Mouse (Mus musculus): ENCODE measurements around the gene Prkce.

The Prkce gene

DNA sequence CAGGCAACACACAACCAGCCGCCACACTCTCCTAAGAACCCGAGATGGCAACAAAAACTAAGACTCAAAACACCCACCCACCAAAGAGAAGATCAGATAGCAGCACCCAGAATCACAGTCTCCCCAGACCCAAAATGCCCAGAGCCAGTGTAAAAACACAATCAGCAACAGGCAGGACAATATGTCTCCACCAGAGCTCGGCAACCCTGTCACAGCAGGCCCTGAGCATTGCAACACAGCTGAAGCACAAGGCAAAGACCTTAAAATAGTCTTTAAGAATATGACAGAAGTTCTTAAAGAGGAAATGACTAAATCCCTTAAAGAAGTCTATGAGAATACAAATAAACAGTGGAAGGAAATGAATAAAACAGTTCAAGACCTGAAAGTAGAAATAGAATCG is 495.9 kb downstream of the Prkce start:
- in situ Hi-C loops (cut with MseI, MboI), result no loop called here

DNA sequence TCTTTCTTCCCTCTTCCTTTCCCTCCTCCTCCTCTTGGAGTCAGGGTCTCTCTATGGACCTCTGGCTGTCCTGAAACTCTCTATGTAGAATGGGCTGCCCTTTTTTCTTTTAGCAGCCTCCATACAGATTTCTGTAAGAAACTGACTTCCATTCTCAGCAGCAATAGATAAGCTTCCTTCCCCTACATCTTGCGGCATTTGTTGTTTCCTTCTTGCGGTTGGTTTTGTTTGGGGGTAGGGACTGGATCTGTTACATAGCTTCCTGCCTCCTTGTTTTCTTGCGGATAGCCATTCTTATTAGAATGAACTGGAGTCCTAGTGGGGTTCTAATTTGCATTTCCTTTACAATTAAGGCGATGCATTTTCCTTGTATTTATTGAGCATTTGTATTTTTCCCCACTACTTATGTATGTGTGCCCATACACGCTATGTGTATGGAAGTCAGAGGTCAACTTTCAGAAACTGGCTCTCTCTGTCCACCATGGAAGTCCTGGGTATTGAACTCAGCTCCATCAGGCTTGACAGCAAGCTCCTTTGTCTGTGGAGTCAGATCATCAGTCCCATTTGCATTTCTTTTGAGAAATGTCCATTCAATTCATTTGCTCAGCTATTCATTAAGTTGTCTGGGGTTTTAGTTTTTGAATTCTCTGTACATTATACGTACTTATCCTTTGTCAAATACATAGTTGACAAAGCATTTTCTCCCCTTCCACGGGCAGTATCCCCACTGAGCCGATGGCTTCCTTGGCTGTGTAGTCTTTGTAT is 500.4 kb downstream of the Prkce start:
- in situ Hi-C loops (cut with MseI, MboI), result no loop called here

DNA sequence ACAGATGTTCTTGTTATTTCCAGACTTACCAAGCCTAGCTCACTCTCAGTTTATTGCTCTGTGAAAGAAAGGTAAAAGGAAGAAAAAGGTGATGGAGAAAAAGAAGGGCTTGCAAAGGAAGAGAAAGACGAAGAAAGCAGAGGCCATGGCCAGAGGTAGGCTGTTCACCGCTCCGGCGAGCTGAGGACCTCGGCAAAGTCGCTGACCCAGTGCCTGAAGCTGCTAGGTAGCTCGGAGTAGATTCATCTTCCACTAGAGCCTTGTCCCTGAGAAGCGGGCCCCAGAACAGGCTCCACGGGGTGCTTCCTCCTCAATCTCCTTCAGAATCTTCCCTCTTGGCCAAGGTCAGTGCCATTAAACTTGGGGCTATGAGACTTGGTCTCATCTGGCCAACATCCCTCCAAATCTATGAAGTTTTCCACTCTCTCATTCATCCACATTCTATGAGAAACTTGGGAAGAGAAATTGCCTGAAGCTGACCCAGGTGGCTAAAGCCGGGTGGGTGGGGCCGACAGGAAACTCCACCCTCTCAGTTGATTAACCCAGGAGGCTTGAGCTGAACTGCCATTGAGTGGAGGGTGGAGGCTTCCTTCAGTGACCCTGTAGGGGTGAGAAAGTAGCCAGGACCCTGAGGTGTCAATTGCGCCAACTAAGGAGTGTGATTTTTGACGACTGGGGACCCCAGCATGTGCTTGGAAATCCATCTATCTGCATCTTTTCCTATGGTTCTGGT is 502.2 kb downstream of the Prkce start:
- in situ Hi-C loops (cut with MseI, MboI), result no loop called here

DNA sequence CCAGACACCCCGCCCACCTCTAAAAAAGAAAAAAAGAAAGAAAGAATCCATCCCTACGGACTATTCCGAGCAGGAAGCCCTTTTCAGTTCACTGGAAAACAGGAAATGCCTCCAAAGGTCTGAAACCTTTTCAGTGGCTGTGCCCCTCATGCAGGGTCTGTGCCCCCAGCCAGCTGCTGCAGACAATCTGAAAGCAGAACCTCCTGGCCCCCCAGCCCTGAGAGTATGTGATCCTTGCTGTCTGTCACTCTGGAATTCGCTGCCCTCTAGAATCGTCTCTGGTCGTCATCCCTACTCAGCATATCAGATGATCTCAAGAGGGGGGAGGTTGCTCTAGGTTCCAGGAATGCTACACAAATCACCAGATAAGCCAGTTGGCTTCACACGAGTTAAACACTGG is 503.1 kb downstream of the Prkce start:
- in situ Hi-C loops (cut with MseI, MboI), result no loop called here

DNA sequence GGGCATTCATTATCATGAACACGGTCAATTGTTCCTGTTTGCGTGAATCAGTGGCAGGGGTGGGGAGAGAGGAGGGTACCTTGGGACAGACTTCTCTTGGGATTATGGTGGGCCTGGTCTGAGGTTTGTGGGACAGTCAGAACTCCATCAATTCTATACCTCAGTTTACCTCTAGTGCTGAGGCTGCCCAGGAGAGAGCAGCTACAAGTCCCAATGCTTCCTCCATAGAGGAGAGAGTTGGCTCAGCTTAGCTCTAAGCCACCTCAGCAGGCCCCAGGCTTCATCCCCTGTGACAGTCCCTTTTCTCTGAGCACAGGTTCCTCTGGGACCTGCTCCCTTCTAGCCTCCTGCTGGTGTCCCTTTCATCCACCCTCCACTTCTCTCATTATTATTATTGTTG is 507.4 kb downstream of the Prkce start:
- in situ Hi-C loops (cut with MseI, MboI), result no loop called here

DNA sequence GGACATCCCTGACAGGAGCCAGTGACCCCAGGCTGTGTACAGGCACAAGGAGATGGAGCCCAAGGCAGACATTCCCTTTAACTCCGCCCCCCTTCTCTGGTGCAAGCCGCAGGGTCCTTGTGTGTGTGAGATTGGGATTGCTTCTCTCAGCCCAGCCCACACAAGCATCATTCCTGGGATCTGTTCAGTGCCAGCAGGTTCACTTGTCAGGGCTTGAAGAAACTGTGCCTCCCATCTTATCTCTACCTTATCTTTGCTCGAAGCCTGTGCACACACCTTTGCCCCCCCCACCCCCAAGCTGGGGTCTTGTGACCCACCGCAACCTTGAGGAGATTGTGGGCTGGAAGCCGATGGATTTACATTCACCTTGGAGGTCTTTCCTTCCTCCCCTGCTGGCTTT is 508.8 kb downstream of the Prkce start:
- in situ Hi-C loops (cut with MseI, MboI), result no loop called here

DNA sequence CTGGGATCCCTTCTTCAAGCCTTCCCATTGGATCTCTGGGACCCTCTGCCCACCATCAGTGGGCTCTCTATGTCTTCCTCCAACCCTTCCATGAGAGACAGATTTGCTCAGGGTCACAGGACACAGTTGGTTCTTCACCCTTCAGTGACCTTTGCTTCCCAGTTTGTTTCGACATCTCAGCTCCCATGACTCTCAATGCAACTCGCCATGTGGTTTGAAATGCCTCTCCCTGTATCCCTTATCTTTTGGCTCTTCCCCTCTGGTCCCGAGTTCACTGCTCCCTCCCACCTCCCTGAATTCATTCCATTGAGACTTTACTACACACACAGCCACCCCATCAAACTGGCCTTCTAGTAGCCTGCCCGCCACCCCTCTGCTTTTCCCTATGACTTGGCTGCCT is 509.3 kb downstream of the Prkce start:
- in situ Hi-C loops (cut with MseI, MboI), result no loop called here

DNA sequence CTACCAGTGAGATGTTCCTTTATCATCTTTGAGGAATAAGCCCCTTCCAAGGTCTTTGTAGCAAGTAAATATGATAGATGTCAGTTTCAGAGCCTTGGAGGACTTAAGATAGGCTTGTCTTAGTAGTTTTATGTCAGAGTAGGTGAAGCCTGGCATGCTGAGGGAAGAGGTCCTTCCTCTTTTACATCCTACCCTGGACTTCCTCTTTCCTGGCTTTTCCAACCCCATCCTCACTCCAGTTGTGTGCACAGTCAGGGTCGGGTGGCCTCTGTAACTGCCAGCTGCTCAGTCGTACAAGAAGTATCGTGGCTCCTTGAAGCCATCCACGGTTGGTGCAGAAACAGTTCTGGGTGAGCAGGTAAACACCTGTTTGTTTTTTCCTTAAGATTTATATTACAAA is 517.7 kb downstream of the Prkce start:
- in situ Hi-C loops (cut with MseI, MboI), result no loop called here

DNA sequence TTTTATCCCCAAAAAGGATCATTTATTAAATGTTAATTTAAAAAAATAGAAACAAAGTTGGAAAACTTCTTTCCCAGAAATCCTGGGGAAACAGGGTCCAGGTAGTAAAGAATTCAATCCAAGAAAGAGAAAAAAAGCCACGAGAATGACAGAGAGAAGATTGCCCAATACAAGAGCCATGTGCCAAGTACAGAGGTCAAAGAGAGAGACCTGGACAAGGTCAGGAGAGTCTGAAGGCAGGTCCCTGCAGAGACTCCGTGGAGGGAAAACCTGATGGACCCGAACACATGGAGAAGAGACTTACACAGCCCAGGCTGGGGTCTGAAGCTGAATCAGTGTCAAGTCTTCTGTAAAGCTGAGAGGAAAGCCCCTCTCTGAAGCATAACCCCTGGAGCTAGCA is 519.4 kb downstream of the Prkce start:
- in situ Hi-C loops (cut with MseI, MboI), result no loop called here

DNA sequence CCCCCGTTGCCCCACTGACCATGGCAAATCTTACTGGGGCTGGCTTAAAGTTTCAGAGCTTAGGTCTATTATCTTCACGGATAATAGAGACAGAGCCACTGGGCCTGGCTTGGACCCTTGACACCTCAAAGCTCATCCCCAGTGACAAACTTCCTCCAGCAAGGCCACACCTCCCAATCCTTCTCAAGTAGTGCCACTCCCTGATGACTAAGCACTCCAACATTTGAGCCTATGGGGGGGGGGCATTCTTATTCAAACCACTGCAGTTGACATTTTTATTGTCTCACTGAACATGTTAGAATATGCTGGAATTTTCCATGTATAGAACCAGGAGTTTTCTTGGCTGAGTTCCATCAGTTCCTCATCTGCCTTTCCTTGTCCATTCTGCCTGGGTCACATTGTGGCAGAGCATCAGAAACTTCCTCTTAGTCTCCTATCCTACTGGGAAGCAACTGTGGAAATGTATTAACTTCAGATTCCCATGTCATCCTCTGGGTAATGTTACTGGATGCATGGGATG is 523.3 kb downstream of the Prkce start:
- in situ Hi-C loops (cut with MseI, MboI), result no loop called here

DNA sequence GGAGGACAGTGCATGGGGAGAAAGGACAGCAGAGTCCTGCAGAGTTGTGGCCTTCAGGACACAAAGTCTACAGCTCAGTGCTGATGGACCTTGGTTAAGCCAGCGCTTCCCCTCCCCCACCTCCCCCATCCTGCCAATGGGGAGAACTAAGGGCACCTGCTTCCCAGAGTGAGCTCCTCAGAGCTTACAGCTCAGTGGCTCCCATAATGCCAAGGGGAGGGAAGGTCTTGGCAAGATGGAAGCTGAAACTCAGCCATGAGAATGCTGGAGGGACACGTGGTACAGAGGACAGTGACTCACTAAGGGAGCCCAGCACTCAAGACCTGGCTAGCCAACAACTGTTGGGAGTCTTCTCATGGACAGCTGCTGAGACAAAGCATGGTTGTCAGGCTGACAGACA is 530.2 kb downstream of the Prkce start:
- in situ Hi-C loops (cut with MseI, MboI), result no loop called here

DNA sequence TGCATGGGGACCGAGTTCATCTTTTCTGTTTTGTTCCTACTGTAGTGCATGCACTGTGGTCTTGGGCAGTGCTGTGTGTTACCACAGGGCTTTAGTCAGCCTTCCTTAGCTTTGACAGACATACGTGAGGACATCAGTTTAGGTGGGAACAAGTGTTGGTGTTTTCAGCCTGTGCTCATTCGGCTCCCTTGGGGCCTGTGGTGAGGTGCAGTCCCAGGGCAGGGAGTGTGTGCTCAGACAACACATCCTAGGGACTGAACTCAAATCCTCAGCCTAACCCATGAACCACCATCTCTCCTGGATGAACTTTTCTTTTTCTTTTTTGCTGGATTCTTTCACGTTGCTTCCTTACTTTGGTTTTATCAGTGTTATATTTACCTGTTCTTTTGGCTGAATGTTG is 535.8 kb downstream of the Prkce start:
- in situ Hi-C loops (cut with MseI, MboI), result no loop called here

DNA sequence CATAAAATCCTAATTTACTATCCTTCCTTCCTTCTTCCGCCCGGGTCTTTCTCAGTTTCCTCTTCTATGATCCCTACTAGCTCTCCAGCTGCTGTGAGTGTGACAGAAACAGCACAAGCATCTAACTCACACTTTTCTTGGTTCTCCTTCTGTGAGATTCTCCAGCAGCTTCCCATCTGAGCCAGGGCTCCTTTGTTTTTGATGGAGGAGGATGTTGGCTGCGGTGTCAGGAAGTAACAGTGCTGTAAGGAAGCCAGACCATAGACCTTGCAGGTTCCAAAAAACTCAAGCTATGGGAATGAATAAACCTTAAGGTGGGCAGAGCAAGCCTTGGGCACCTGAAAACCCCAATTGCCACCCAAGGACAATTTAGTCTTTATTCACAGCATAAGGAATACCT is 537.7 kb downstream of the Prkce start:
- in situ Hi-C loops (cut with MseI, MboI), result no loop called here

DNA sequence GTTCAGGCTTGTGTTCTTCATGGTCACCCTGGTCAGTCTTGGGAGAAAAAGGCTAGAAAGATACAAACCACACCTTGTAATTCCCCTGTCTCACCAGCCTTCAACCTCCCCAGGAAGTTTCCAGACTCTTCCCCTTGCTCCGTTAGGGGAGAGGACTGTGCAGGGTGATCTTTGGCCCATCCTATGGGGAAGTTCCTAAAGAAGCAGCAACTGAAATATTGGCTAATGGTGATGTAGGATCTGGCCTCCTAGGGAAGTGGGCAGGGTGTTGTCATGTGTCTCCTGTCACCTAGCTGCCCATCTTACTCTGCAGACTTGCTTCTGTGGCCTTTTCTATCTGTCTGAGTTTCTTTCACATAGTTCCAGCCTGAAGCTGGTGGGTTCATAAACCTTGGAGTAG is 538.9 kb downstream of the Prkce start:
- in situ Hi-C loops (cut with MseI, MboI), result no loop called here
